Mouse (Mus musculus) layer of hippocampus, postnatal 14 days (tissue): ENCODE data around the gene Plekhg1. TPM values are rescaled to one million over a fixed set of nuclear protein-coding genes. Genes with fewer than 3 reads are reported as not detected.

ENCODE experiments used
- DNase-seq, 2 experiments: peaks; one replicate each; pipeline ENCODE4 v3.0.0; 2021 to 2022; ENCODE audit warnings: low spot score in 2 of 2, mixed read lengths in 1 of 2
- total RNA-seq, 2 experiments: library from RNA; stranded (reverse); gene quantifications; 2 replicates each; pipeline ENCODE4 v1.2.3; 2021

Plekhg1 gene
- total RNA-seq, 2 experiments from 2014 or later, result 27.9 to 34.5 TPM

GRCm38 (mm10) chr10:3873467-3873866 lies 133.3 kb downstream of the Plekhg1 start:
- DNase-seq, result no peak

- DNase-seq, result peak in 1 of 2 experiments; percentile 43
Observed at GRCm38 (mm10) chr10:3877852-3878535, 137.8 kb downstream of the Plekhg1 start.

GRCm38 (mm10) chr10:3881179-3881578 lies 141.0 kb downstream of the Plekhg1 start:
- no peak for DNase-seq

GRCm38 (mm10) chr10:3888510-3888909 lies 148.3 kb downstream of the Plekhg1 start:
- DNase-seq, result peak in 1 of 2 experiments; percentile 34

DNA sequence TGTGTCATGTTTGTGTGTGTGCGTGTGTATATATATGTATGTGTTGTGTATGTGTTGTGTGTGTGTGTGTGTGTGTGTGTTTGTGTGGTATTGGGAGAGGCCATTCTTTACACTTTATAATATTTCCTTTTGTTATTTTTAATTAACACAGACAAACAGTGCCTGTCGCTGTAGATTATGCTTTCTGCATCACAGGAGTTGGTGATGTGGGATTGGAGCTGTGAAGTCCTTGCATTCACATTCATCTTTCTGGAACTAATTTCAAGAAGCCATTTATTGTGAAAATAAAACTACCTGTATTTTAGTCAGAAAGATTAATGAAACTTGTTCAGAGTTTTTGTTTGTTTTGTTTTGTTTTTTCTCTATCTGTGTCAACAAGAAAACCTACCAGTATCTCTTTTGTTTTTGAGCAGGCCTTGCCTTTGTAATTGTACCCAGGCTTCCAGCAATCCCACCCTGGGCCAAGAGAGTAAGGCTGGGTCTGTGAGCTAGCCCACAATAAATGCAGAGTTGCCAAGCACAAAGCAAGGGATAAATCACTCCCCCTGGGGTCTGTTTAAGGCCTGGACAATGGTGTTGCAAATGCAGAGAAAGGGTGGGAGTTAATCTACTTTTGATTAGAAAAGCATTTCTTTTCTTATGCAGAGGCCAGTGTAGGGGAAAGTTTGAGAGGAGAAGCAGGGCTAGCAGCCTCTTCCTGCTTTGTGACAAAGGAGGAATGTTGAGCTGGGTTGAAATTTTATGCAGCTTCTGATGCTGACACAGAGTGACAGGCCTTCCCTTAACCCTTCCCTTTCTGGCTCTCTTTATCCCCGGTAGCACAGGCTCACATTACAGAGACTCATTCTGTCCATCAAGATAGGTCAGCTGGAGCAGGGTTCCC lies 151.5 kb downstream of the Plekhg1 start:
- no peak for DNase-seq

GRCm38 (mm10) chr10:3892368-3892767 lies 152.2 kb downstream of the Plekhg1 start:
- DNase-seq, result no peak

GRCm38 (mm10) chr10:3898068-3898467 lies 157.9 kb downstream of the Plekhg1 start:
- no peak for DNase-seq

DNA sequence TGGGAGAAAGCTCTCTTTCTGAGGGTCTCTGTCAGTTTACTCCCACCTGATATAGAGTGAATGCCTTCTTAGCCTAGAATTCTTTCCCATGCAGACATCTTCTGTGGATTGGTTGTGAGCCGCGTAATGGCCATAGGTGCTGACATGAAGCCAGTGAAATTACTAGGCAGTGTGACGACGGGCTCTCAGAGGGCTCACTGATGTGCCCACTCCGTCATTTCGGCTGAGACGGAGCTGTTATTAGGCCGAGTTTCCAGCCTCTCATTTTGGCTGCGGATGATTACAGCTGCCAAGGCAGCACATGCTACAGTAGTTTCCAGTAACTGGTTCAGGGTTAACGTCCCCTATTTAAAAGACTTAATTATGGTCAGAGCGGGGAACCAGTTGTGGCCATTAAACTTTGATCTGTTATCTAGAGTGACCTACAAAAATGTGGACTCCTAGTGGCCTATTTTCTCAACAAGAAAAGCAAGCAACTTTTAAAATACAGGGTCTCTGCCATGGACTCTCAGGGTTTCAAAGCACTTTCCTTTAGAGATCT lies 160.3 kb downstream of the Plekhg1 start:
- no peak for DNase-seq

GRCm38 (mm10) chr10:3905747-3906146 lies 165.6 kb downstream of the Plekhg1 start:
- no peak for DNase-seq

GRCm38 (mm10) chr10:3914104-3914503 lies 173.9 kb downstream of the Plekhg1 start:
- DNase-seq, result no peak

DNA sequence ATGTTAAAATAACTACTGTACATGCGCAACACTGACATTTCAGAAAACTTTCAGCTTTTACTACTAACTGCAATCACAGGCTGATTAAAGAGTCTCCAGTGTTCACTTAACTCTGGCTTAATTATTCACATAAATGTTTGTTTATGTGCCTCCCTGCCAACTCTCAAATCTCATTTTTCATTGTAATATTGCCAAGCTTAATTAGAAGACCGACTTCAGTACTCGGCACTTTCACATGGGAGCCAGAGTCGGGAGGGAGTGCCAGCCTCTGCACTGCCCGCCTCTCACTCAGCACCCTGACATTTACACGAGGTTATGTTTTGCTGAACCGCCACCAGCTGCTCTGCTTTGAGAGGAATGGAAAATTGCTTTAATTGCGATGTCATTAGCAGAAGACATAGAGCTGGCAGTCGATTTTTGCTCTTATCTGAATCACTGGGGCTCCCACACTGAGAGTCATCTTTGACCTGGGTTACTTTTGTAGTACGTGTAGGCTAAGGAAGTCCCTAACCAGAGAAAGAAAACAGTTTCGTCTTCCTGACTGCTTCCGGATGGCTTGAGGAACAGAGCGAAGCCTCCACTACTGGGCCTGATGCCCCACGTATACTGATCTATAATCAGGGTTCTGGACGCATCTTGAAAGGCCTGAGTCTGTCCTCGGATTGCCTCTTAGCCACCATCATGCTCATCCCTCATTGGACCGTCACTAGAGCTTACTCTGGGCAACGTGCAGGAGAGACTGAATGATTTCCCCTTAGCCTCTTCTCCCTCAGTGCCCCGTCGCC lies 180.4 kb downstream of the Plekhg1 start:
- peak; percentile 24 to 70 for DNase-seq

- DNase-seq, result peak in 1 of 2 experiments; percentile 56
Observed at GRCm38 (mm10) chr10:3928008-3928545, 187.9 kb downstream of the Plekhg1 start.

GRCm38 (mm10) chr10:3931831-3932230 lies 191.7 kb downstream of the Plekhg1 start:
- DNase-seq, result no peak

GRCm38 (mm10) chr10:3933311-3933940 lies 193.3 kb downstream of the Plekhg1 start:
- DNase-seq, result no peak

- DNase-seq, result no peak
Observed at GRCm38 (mm10) chr10:3936864-3937263, 196.7 kb downstream of the Plekhg1 start.

GRCm38 (mm10) chr10:3939895-3940595 lies 199.9 kb downstream of the Plekhg1 start:
- DNase-seq, result no peak

- DNase-seq, result no peak
Observed at GRCm38 (mm10) chr10:3940596-3940975, 200.4 kb downstream of the Plekhg1 start.

GRCm38 (mm10) chr10:3941054-3941757 lies 201.0 kb downstream of the Plekhg1 start:
- DNase-seq, result no peak

- DNase-seq, result no peak
Observed at GRCm38 (mm10) chr10:3942289-3942688, 202.1 kb downstream of the Plekhg1 start.
